Mouse (Mus musculus): ENCODE results near the gene Cyb561. TPM values are rescaled to one million over a fixed set of nuclear protein-coding genes. Genes with fewer than 3 reads are reported as not detected.

Cyb561 gene
- polyA plus RNA-seq, 1 experiment from 2014 or later: 39.8 TPM

GRCm38 (mm10) chr11:105950519-105950918 is 2.6 kb downstream of the Cyb561 start:
- Histone ChIP-seq H3K9ac (no peak overlapping the region), H3K4me2 (no peak overlapping the region), H3K27me3 (peaks cover 7% of the 10 kb centered on the region; the same call in 1 of the 2 replicates), H3K27ac (peak overlapping the region; percentile 60; the same call in 1 of the 2 replicates), H3K9me3 (replicated peaks) (no peaks in the 10 kb centered on the region), H3K36me3 (no peaks in the 10 kb centered on the region), H3K4me1 (peaks cover 35% of the 10 kb centered on the region), H3K4me3 (replicated peaks) (no peak overlapping the region)
- 53% methylated on average over 4 of the region's 4 CpGs for WGBS
- no peak for ATAC-seq (replicated peaks; ENCODE audit: low FRiP score)

- Histone ChIP-seq H3K27me3 (peaks cover 15% of the 10 kb centered on the region), H3K4me2 (no peak overlapping the region), H3K9ac (no peak overlapping the region), H3K27ac (no peak overlapping the region), H3K4me3 (replicated peaks) (no peak overlapping the region), H3K9me3 (replicated peaks) (no peaks in the 10 kb centered on the region), H3K4me1 (peaks cover 54% of the 10 kb centered on the region), H3K36me3 (no peaks in the 10 kb centered on the region)
- WGBS: 76% methylated on average over 2 of the region's 2 CpGs
- no peak for ATAC-seq (replicated peaks; ENCODE audit: low FRiP score)
These were observed 4.9 kb downstream of the Cyb561 start for GRCm38 (mm10) chr11:105948255-105948654.

GRCm38 (mm10) chr11:105946694-105947154 is 6.4 kb downstream of the Cyb561 start:
- Histone ChIP-seq H3K4me3 (replicated peaks) (no peak overlapping the region), H3K4me1 (peaks cover 52% of the 10 kb centered on the region), H3K27me3 (peaks cover 22% of the 10 kb centered on the region), H3K9me3 (replicated peaks) (no peaks in the 10 kb centered on the region), H3K36me3 (no peaks in the 10 kb centered on the region), H3K27ac (peak overlapping the region; percentile 27; the same call in 1 of the 2 replicates), H3K9ac (no peak overlapping the region), H3K4me2 (no peak overlapping the region)
- ATAC-seq (replicated peaks; ENCODE audit: low FRiP score): no peak
- WGBS: 43% methylated on average over 11 of the region's 11 CpGs

- no peaks in the 10 kb centered on the region for H3K36me3 ChIP-seq
- H3K4me2 ChIP-seq: peak overlapping the region; percentile 97
- peaks cover 30% of the 10 kb centered on the region for H3K27me3 ChIP-seq
- WGBS: 70% methylated on average over 16 of the region's 16 CpGs
- peak overlapping the region; percentile 87 for H3K27ac ChIP-seq
- H3K4me3 ChIP-seq (replicated peaks): peak overlapping the region; percentile 69
- H3K9ac ChIP-seq: peak overlapping the region; percentile 63; the same call in 1 of the 2 replicates
- no peak for ATAC-seq (replicated peaks; ENCODE audit: low FRiP score)
- H3K4me1 ChIP-seq: peaks cover 43% of the 10 kb centered on the region
- H3K9me3 ChIP-seq (replicated peaks): no peaks in the 10 kb centered on the region
These were observed 8.1 kb downstream of the Cyb561 start for GRCm38 (mm10) chr11:105944770-105945672.

- H3K27ac ChIP-seq: peak overlapping the region; percentile 87
- H3K4me2 ChIP-seq: peak overlapping the region; percentile 97
- H3K9ac ChIP-seq: peak overlapping the region; percentile 63
- peaks cover 30% of the 10 kb centered on the region for H3K27me3 ChIP-seq
- H3K4me3 ChIP-seq (replicated peaks): peak overlapping the region; percentile 69
- peaks cover 43% of the 10 kb centered on the region for H3K4me1 ChIP-seq
- H3K9me3 ChIP-seq (replicated peaks): no peaks in the 10 kb centered on the region
- under 1% methylated on average over 58 of the region's 59 CpGs for WGBS
- ATAC-seq (replicated peaks; ENCODE audit: low FRiP score): peak; percentile 70
- no peaks in the 10 kb centered on the region for H3K36me3 ChIP-seq
These were observed 9.0 kb downstream of the Cyb561 start for GRCm38 (mm10) chr11:105944126-105944621.

- Histone ChIP-seq H3K36me3 (no peaks in the 10 kb centered on the region), H3K9ac (peak overlapping the region; percentile 63), H3K9me3 (replicated peaks) (no peaks in the 10 kb centered on the region), H3K4me3 (replicated peaks) (peak overlapping the region; percentile 69), H3K4me2 (peak overlapping the region; percentile 97), H3K27ac (peak overlapping the region; percentile 87), H3K27me3 (peaks cover 33% of the 10 kb centered on the region), H3K4me1 (peaks cover 43% of the 10 kb centered on the region)
- 5% methylated on average over 47 of the region's 47 CpGs for WGBS
- peak; percentile 63 for ATAC-seq (replicated peaks; ENCODE audit: low FRiP score)
These were observed 9.7 kb downstream of the Cyb561 start for GRCm38 (mm10) chr11:105943133-105944102.

GRCm38 (mm10) chr11:105941973-105942372 is 11.2 kb downstream of the Cyb561 start:
- Histone ChIP-seq H3K36me3 (no peaks in the 10 kb centered on the region), H3K9me3 (replicated peaks) (no peaks in the 10 kb centered on the region), H3K27me3 (peaks cover 29% of the 10 kb centered on the region), H3K9ac (no peak overlapping the region), H3K4me3 (replicated peaks) (no peak overlapping the region), H3K27ac (no peak overlapping the region), H3K4me1 (peaks cover 40% of the 10 kb centered on the region), H3K4me2 (no peak overlapping the region)
- ATAC-seq (replicated peaks; ENCODE audit: low FRiP score): no peak
- WGBS: 63% methylated on average over 8 of the region's 8 CpGs

- ATAC-seq (replicated peaks; ENCODE audit: low FRiP score): no peak
These were observed 14.4 kb downstream of the Cyb561 start for GRCm38 (mm10) chr11:105938771-105939170.

GRCm38 (mm10) chr11:105936974-105937373 is 16.2 kb downstream of the Cyb561 start:
- H3K4me2 ChIP-seq: no peak overlapping the region
- H3K27ac ChIP-seq: no peak overlapping the region
- no peaks in the 10 kb centered on the region for H3K36me3 ChIP-seq
- H3K4me1 ChIP-seq: peaks cover under 1% of the 10 kb centered on the region; the same call in 1 of the 2 replicates
- no peak overlapping the region for H3K4me3 ChIP-seq (replicated peaks)
- H3K9ac ChIP-seq: no peak overlapping the region
- peaks cover 13% of the 10 kb centered on the region; the same call in 1 of the 2 replicates for H3K27me3 ChIP-seq
- ATAC-seq (replicated peaks; ENCODE audit: low FRiP score): no peak
- 94% methylated on average over 3 of the region's 3 CpGs for WGBS
- H3K9me3 ChIP-seq (replicated peaks): no peaks in the 10 kb centered on the region

More at GRCm38 (mm10) chr11:105938771-105939170, 14.4 kb downstream of the Cyb561 start:
- Histone ChIP-seq H3K27me3 (peaks cover 22% of the 10 kb centered on the region), H3K9ac (no peak overlapping the region), H3K9me3 (replicated peaks) (no peaks in the 10 kb centered on the region), H3K4me3 (replicated peaks) (no peak overlapping the region), H3K36me3 (no peaks in the 10 kb centered on the region), H3K4me1 (peaks cover 17% of the 10 kb centered on the region), H3K4me2 (no peak overlapping the region), H3K27ac (no peak overlapping the region)
- WGBS: 66% methylated on average over 9 of the region's 9 CpGs

GRCm38 (mm10) chr11:105936200-105936599 is 16.9 kb downstream of the Cyb561 start:
- no peak for ATAC-seq (replicated peaks; ENCODE audit: low FRiP score)
- H3K36me3 ChIP-seq: no peaks in the 10 kb centered on the region
- H3K9me3 ChIP-seq (replicated peaks): no peaks in the 10 kb centered on the region
- H3K27me3 ChIP-seq: peaks cover 9% of the 10 kb centered on the region; the same call in 1 of the 2 replicates
- no peak overlapping the region for H3K9ac ChIP-seq
- 90% methylated on average over 6 of the region's 6 CpGs for WGBS
- no peaks in the 10 kb centered on the region for H3K4me1 ChIP-seq
- H3K4me3 ChIP-seq (replicated peaks): no peak overlapping the region
- H3K27ac ChIP-seq: no peak overlapping the region
- H3K4me2 ChIP-seq: no peak overlapping the region

GRCm38 (mm10) chr11:105935496-105935895 is 17.6 kb downstream of the Cyb561 start:
- H3K36me3 ChIP-seq: no peaks in the 10 kb centered on the region
- no peak overlapping the region for H3K27ac ChIP-seq
- 89% methylated on average over 8 of the region's 8 CpGs for WGBS
- ATAC-seq (replicated peaks; ENCODE audit: low FRiP score): no peak
- no peak overlapping the region for H3K4me3 ChIP-seq (replicated peaks)
- no peaks in the 10 kb centered on the region for H3K4me1 ChIP-seq
- peaks cover 3% of the 10 kb centered on the region; the same call in 1 of the 2 replicates for H3K27me3 ChIP-seq
- H3K9me3 ChIP-seq (replicated peaks): no peaks in the 10 kb centered on the region
- no peak overlapping the region for H3K9ac ChIP-seq
- H3K4me2 ChIP-seq: no peak overlapping the region

All from kidney, embryonic 15.5 days (tissue).